Mouse (Mus musculus) hindbrain, embryonic 11.5 days (tissue): ENCODE data around the gene Elmod3. TPM values are rescaled to one million over a fixed set of nuclear protein-coding genes. Genes with fewer than 3 reads are reported as not detected.

Source experiments
- ATAC-seq: fragments of 200-750 bp; cut with Nextera tagmentation; 2 replicates; pipeline ENCODE4 v1.8.0; 2017; ENCODE audit warnings: mild to moderate bottlenecking, moderate TSS enrichment, moderate library complexity; ENCODE audit not compliant: low FRiP score
- DNase-seq: peaks from one replicate; pipeline ENCODE4 v3.0.0-alpha.2; 2015; ENCODE audit warnings: low spot score
- H3K27ac ChIP-seq: fragments of 300-500 bp; sonication (generic); 2 replicates; pipeline ENCODE4 v1.5.1; 2014; ENCODE audit warnings: mild to moderate bottlenecking, low read depth, low read length
- H3K27me3 ChIP-seq: fragments of 300-500 bp; sonication (generic); 2 replicates; pipeline ENCODE4 v1.6.1; 2014; ENCODE audit warnings: mild to moderate bottlenecking, low read length, moderate library complexity, mixed read lengths; ENCODE audit not compliant: control insufficient read depth, insufficient read depth
- H3K36me3 ChIP-seq: fragments of 300-500 bp; sonication (generic); 2 replicates; pipeline ENCODE4 v1.6.1; 2014; ENCODE audit warnings: mild to moderate bottlenecking, low read length, moderate library complexity, mixed read lengths; ENCODE audit not compliant: control insufficient read depth, insufficient read depth
- H3K4me1 ChIP-seq: fragments of 300-500 bp; sonication (generic); replicated peaks from 2 replicates; pipeline ENCODE4 v1.6.1; 2014; ENCODE audit warnings: low read length, mixed read lengths; ENCODE audit not compliant: control insufficient read depth, insufficient read depth
- H3K4me2 ChIP-seq: fragments of 300-500 bp; sonication (generic); replicated peaks from 2 replicates; pipeline ENCODE4 v1.6.1; 2014; ENCODE audit warnings: mild to moderate bottlenecking, low read depth, low read length
- H3K4me3 ChIP-seq: fragments of 300-500 bp; sonication (generic); 2 replicates; pipeline ENCODE4 v1.5.1; 2014; ENCODE audit warnings: low read depth, low read length
- H3K9ac ChIP-seq: fragments of 300-500 bp; sonication (generic); 2 replicates; pipeline ENCODE4 v1.6.1; 2014; ENCODE audit warnings: low read depth, low read length
- H3K9me3 ChIP-seq: fragments of 300-500 bp; sonication (generic); 2 replicates; pipeline ENCODE4 v1.6.1; 2016; ENCODE audit warnings: low read length; ENCODE audit not compliant: control insufficient read depth
- WGBS: fragments of 180-500 bp; shearing (Covaris S2); extraction: QIAGEN DNeasy Blood & Tissue Kit; methylation state at CpG from one replicate; pipeline ENCODE4 v1.1.7; 2014; 5-methylcytosine and 5-hydroxymethylcytosine counted together
- polyA plus RNA-seq: library from polyadenylated mRNA; unstranded; fragments of >200 nt; fragmentation: Nextera tagmentation; extraction: Ambion mirVana; gene quantifications from 2 replicates; pipeline ENCODE4 v1.2.1, GENCODE M21; 2014

The Elmod3 gene
- 17.7 and 18.5 TPM in 2 replicates for polyA plus RNA-seq

DNA sequence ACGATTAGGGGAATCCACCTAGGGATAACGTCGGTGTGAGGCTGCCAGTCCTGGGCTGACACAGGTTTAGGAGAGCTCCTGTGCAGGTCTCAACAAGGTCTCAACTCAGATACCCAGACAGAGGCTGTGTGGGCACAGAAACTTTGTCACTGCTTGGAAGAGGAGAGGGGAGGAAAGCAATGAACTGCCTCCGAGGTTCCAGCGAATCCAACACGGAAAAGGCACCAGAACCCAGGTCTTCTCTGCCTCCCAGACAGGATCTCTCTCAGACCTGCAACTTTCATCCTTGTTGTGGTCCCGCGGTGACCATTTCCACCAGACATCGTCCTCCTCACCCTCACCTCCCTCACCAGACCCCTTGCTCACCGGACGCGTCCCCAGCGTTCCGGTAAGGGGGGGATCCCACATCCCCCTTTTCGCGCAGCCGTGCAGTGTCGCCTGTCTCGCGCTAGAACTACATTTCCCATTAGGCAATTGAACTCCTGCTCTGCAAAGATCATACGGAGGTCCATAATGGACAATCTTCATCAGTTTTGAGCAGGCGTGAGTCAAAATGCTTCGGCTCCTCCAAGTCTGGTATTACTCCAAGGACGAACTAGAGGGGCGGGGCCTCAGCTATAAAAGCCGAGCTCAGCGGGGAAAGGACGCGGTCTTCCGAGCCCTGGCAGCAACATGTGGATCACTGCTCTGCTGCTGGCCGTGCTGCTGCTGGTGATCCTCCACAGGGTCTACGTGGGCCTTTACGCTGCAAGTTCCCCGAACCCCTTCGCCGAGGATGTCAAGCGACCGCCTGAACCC is at the start of gene Elmod3, which contains the start of gene Retsat:
Gene Elmod3, minus strand, starts transcription at position 458 of the 798 bp plus-strand sequence.
Gene Retsat, plus strand, starts transcription at position 520 of the 798 bp plus-strand sequence.
- Histone ChIP-seq H3K4me1 (no peaks in the 10 kb centered on the region; the same call in 1 of the 2 replicates), H3K4me2 (peak within 1 kb of the TSS; percentile 58), H3K9me3 (no peaks in the 10 kb centered on the region), H3K36me3 (no peaks in the 10 kb centered on the region), H3K9ac (peak within 1 kb of the TSS; percentile 52), H3K27me3 (no peaks in the 10 kb centered on the region), H3K4me3 (peak within 1 kb of the TSS; percentile 42), H3K27ac (no peak within 1 kb of the TSS)
- ATAC-seq (peak; percentile 92), DNase-seq (peak; percentile 90)
- WGBS: 2% methylated on average over 38 of the region's 38 CpGs

DNA sequence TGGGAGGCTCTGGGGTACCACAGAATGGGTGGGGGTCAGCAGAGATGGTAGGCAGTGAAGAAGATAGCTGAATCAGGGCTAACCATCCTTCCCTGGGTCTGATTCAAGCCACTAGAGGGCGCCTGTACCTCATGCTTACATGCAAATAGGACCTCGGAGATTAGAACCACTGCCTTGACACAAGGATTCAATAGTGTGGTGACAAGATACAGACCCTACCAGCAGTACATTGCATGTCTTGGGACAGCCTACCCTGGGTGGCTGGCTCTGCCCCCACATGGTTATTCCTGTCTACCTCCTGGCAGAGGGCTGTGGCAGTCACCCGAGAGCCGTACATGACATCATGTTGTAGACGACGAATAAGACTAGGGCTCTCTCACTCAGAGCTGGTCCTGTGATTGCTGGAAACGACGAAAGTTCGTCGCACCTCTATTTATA is 49.2 kb upstream of the Elmod3 start:
- H3K27me3 ChIP-seq: no peaks in the 10 kb centered on the region
- WGBS: 58% methylated on average over 10 of the region's 10 CpGs
- no peak overlapping the region for H3K9ac ChIP-seq
- no peak overlapping the region for H3K4me3 ChIP-seq
- no peak overlapping the region for H3K4me2 ChIP-seq
- no peak overlapping the region for H3K27ac ChIP-seq
- H3K36me3 ChIP-seq: no peaks in the 10 kb centered on the region
- peak; percentile 83 for DNase-seq
- no peaks in the 10 kb centered on the region for H3K9me3 ChIP-seq
- peak; percentile 61 for ATAC-seq
- no peaks in the 10 kb centered on the region for H3K4me1 ChIP-seq

DNA sequence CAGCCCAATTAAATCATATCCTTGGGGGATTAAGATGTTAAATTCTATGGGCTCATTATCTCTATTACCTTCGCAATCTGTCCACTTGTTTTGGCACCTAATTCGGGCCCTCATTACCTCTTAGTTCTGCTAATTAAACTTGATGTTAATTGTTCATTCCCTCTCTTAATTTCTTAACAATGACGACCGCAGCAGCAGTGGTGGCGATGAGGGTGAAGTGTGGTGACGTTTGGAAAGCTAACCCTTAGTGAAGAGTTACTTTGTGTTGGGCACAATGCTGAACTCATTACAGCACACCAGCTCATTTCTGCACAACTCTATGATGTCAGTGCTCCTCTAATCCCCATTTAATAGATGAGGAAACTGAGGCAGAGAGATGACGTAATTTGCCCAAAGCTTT is 47.2 kb upstream of the Elmod3 start:
- H3K9me3 ChIP-seq: no peaks in the 10 kb centered on the region
- no peak overlapping the region for H3K4me2 ChIP-seq
- H3K9ac ChIP-seq: no peak overlapping the region
- H3K4me3 ChIP-seq: no peak overlapping the region
- 87% methylated on average over 7 of the region's 7 CpGs for WGBS
- no peaks in the 10 kb centered on the region for H3K4me1 ChIP-seq
- H3K27ac ChIP-seq: no peak overlapping the region
- ATAC-seq (no peak), DNase-seq (no peak)
- H3K36me3 ChIP-seq: no peaks in the 10 kb centered on the region
- H3K27me3 ChIP-seq: no peaks in the 10 kb centered on the region

DNA sequence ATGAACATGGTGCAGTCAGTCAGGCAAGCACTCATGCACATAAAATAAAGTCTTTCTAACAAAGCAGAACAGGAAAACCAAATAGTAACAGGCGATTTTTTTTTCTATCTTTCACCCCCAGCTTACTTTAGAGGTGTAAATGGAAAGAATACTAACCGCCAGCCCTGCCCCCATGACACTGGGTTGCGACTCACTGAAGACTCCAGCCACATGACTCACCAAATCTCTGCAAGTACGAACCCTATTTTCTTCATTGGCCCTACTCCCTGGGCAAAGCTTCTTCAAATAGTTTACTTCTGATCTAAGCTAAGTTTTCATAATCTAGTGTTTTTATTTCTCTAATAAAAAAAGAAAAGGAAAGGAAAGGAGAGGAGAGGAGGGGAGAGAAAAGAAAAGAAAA is 46.4 kb upstream of the Elmod3 start:
- WGBS: 84% methylated on average over 4 of the region's 4 CpGs
- H3K4me3 ChIP-seq: no peak overlapping the region

DNA sequence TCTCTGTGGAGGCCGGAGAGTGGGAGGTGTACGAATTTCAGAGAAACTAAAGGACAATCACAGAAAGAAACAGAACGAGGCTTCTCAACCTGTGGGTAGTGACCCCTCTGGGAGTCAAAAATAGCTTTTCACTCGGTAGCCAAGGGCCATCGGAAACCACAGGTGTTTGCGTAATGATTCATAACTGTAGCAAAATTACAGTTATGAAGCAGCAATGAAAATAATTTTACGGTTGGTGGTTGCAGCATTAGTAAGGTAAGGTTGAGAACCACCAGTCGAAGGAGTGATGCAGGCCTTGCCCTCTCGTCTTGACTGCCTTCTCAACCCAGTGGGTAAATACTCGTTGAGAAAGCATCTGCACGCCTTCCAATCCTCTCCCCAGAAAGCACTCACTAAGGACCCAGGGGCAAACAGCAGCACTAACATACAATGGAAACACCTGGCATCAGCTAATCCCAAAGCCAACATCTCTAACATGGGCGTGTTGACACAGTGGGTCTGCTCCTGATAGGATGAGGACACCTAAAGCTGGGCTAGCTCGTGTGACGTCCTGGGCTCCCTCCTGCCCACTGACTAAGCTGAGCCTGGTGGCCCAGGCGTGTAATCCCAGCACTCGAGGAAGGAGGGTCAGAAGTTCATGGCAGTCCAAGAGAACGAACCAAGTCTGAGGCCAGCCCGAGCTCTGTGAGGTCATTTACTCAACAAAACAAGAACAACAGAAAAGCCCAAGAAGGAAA is 43.2 kb upstream of the Elmod3 start:
- H3K27ac ChIP-seq: no peak overlapping the region
- H3K9me3 ChIP-seq: no peaks in the 10 kb centered on the region
- no peak for ATAC-seq

More for the DNA sequence above, 46.4 kb upstream of the Elmod3 start:
- DNase-seq (no peak), ATAC-seq (no peak)
- Histone ChIP-seq H3K4me2 (no peak overlapping the region), H3K27me3 (no peaks in the 10 kb centered on the region), H3K36me3 (no peaks in the 10 kb centered on the region), H3K27ac (no peak overlapping the region), H3K9me3 (no peaks in the 10 kb centered on the region), H3K9ac (no peak overlapping the region), H3K4me1 (no peaks in the 10 kb centered on the region)

DNA sequence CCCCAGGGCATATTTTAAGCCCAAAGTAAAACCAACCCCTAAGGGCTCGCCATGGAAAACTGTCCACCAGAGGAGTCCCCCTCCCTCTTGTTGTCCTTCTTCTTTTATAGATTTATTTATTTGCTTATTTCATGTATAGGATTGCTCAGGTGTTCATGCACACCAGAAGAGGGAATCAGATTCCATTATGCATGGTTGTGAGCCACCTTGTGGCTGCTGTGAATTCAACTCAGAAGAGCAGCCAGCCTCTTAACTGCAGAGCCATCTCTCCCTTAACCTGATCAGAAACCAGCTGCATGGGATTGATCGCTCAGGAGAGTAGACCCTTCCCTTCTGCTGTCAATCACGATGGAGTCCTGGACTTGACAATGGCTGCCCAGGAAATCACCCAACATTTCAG is 38.7 kb upstream of the Elmod3 start:
- Histone ChIP-seq H3K9ac (no peak overlapping the region), H3K27ac (no peak overlapping the region), H3K4me3 (no peak overlapping the region), H3K36me3 (no peaks in the 10 kb centered on the region), H3K4me2 (no peak overlapping the region), H3K4me1 (no peaks in the 10 kb centered on the region), H3K27me3 (no peaks in the 10 kb centered on the region), H3K9me3 (no peaks in the 10 kb centered on the region)
- no peak for DNase-seq
- no peak for ATAC-seq
- 76% methylated on average over 3 of the region's 3 CpGs for WGBS

More for the DNA sequence above, 43.2 kb upstream of the Elmod3 start:
- Histone ChIP-seq H3K4me3 (no peak overlapping the region), H3K4me2 (no peak overlapping the region), H3K27me3 (no peaks in the 10 kb centered on the region), H3K4me1 (no peaks in the 10 kb centered on the region), H3K36me3 (no peaks in the 10 kb centered on the region), H3K9ac (no peak overlapping the region)
- WGBS: 83% methylated on average over 18 of the region's 18 CpGs
- DNase-seq: no peak

DNA sequence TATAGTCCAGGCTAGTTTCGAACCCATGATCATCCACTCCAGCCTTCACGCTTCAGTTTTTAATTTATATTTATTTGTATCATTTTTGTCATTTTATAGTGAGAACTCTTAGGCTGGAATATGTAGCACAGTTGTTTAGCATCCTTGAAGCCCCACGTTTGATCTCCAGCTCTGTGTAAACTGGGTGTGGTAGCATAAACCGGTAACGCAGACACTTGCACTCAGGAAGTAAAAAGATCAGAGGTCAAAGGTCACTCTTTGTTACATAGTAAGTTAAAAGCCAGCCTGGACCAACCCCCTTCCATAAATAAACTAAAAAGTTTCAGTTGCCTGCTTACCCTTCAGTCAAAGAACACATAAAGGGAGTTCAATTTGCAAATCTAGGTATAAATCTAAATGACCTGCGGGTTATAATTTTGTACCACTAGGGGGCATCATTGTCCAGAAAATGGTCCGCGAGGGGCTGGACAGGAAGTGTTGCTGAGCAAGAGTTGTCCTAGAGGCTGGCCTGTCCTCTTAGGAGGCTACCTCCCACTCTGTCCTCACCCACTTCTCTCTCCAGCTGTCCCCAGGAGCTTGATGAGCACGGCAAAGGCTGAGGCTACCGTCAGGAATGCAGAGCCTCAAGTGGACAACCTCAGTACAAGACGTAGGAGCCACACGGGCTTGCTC is 37.7 kb upstream of the Elmod3 start:
- Histone ChIP-seq H3K4me3 (no peak overlapping the region), H3K9me3 (no peaks in the 10 kb centered on the region), H3K27ac (no peak overlapping the region), H3K4me2 (no peak overlapping the region), H3K9ac (no peak overlapping the region), H3K4me1 (no peaks in the 10 kb centered on the region), H3K36me3 (no peaks in the 10 kb centered on the region), H3K27me3 (no peaks in the 10 kb centered on the region)
- WGBS: 58% methylated on average over 12 of the region's 12 CpGs
- DNase-seq (peak; percentile 83), ATAC-seq (peak; percentile 50; the same call in 1 of the 2 replicates)

DNA sequence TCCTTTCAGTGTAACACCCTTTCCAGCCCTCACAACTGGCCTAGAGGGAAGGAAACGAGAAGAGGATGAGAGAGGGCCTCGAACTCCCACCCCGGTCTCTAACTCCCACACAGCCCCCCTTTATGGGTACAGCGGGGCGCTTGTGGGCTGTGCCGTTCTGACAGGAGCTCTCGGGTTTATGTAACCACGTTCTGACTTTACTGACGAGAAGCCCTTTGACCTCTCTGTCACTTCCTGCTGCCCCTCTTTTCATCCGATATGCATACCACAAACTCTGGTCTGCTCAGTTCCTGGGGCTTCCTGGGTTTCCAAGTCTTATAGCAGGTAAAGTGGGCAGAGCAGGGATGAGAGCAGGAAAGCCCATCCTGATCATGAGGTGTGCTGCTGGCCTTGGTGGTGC is 36.1 kb upstream of the Elmod3 start:
- Histone ChIP-seq H3K27me3 (no peaks in the 10 kb centered on the region), H3K4me2 (no peak overlapping the region), H3K9ac (no peak overlapping the region), H3K4me1 (no peaks in the 10 kb centered on the region), H3K27ac (no peak overlapping the region), H3K9me3 (no peaks in the 10 kb centered on the region), H3K4me3 (no peak overlapping the region), H3K36me3 (no peaks in the 10 kb centered on the region)
- 78% methylated on average over 10 of the region's 10 CpGs for WGBS
- ATAC-seq (no peak), DNase-seq (no peak)
